ENCODE assay signal across 12 mouse cellular contexts in genomic region chr17:14230698-14231430, GRCm38 (mm10). TPM values are rescaled to one million over a fixed set of nuclear protein-coding genes. Genes with fewer than 3 reads are reported as not detected.
DNase-seq lines count a peak whose midpoint lies in the region; ATAC-seq lines count a peak whose summit lies in the region.
"Had no signal": no experiment of that assay in that cellular context is flagged by ENCODE, and none has a peak within 500 bp of the region (broad histone marks: within the 10 kb centered on the region; RNA-seq: fewer than 3 reads in every experiment).

No protein-coding gene starts in this region.

- WGBS in hindbrain, embryonic 11.5 days, result 20% methylated on average over 13 of the region's 13 CpGs
- 23% methylated on average over 13 of the region's 13 CpGs for WGBS in hindbrain, embryonic 10.5 days
- WGBS in limb, embryonic 10.5 days, result 9% methylated on average over 13 of the region's 13 CpGs

- no peak overlapping the region for H3K9ac ChIP-seq in hindbrain, embryonic 11.5 days (ENCODE audit: low read depth, low read length)
- H3K9ac ChIP-seq: forebrain, embryonic 13.5 days; liver, embryonic 15.5 days; midbrain, embryonic 12.5 days had no signal

- H3K36me3 ChIP-seq in hindbrain, embryonic 11.5 days (ENCODE audit: control insufficient read depth, insufficient read depth, low read length), result no peaks in the 10 kb centered on the region
- H3K36me3 ChIP-seq in hindbrain, embryonic 10.5 days, result no peaks in the 10 kb centered on the region
- H3K36me3 ChIP-seq in limb, embryonic 10.5 days, result no peaks in the 10 kb centered on the region
- H3K36me3 ChIP-seq: liver, embryonic 15.5 days; midbrain, embryonic 12.5 days had no signal

- H3K4me2 ChIP-seq in hindbrain, embryonic 11.5 days (replicated peaks; ENCODE audit: low read depth, low read length), result no peak overlapping the region
- H3K4me2 ChIP-seq: forebrain, embryonic 13.5 days; liver, embryonic 15.5 days; midbrain, embryonic 12.5 days had no signal

- no peak overlapping the region for H3K4me3 ChIP-seq in hindbrain, embryonic 11.5 days (ENCODE audit: low read depth, low read length)
- H3K4me3 ChIP-seq in hindbrain, embryonic 10.5 days, result no peak overlapping the region
- no peak overlapping the region for H3K4me3 ChIP-seq in limb, embryonic 10.5 days
- H3K4me3 ChIP-seq: forebrain, embryonic 13.5 days; liver, embryonic 15.5 days; midbrain, embryonic 12.5 days had no signal

- no peaks in the 10 kb centered on the region for H3K4me1 ChIP-seq in hindbrain, embryonic 11.5 days (replicated peaks; ENCODE audit: control insufficient read depth, insufficient read depth, low read length)
- H3K4me1 ChIP-seq in hindbrain, embryonic 10.5 days (replicated peaks), result peaks cover 30% of the 10 kb centered on the region
- H3K4me1 ChIP-seq in limb, embryonic 10.5 days, result peaks cover 37% of the 10 kb centered on the region
- H3K4me1 ChIP-seq: liver, embryonic 15.5 days; midbrain, embryonic 12.5 days had no signal

- no peaks in the 10 kb centered on the region for H3K27me3 ChIP-seq in hindbrain, embryonic 11.5 days (ENCODE audit: control insufficient read depth, insufficient read depth, low read length)
- H3K27me3 ChIP-seq in hindbrain, embryonic 10.5 days (ENCODE audit: insufficient read depth, poor library complexity, severe bottlenecking), result peaks cover 17% of the 10 kb centered on the region; the same call in 1 of the 2 replicates
- peaks cover 22% of the 10 kb centered on the region; the same call in 1 of the 2 replicates for H3K27me3 ChIP-seq in limb, embryonic 10.5 days (ENCODE audit: low read depth, poor library complexity, severe bottlenecking)
- H3K27me3 ChIP-seq: forebrain, embryonic 13.5 days had no signal

- no peak overlapping the region for H3K27ac ChIP-seq in hindbrain, embryonic 11.5 days (ENCODE audit: low read depth, low read length)
- H3K27ac ChIP-seq in hindbrain, embryonic 10.5 days, result no peak overlapping the region
- 0 out of 2 replicates have a peak overlapping the region, but pooled peaks have one; percentile 28 for H3K27ac ChIP-seq in limb, embryonic 10.5 days
- H3K27ac ChIP-seq: forebrain, embryonic 13.5 days; liver, embryonic 15.5 days; midbrain, embryonic 12.5 days had no signal

- no peak for DNase-seq in hindbrain, embryonic 11.5 days (ENCODE audit: low spot score)
- no peak for DNase-seq in hindbrain, embryonic 10.5 days (ENCODE audit: low spot score)
- peak; percentile 63 for DNase-seq in testis, postnatal 10 days (ENCODE audit: low spot score)
- no peak for DNase-seq in testis, postnatal 14 days (ENCODE audit: low spot score)
- DNase-seq in limb, embryonic 10.5 days (ENCODE audit: low spot score), result no peak
- no peak for DNase-seq in urinary bladder, adult 2 months (ENCODE audit: low spot score)
- no peak for DNase-seq in retina, postnatal 1 day
- DNase-seq: layer of hippocampus, adult 9-11 months had no signal

- peak; percentile 36; the same call in 1 of the 2 replicates for ATAC-seq in hindbrain, embryonic 11.5 days (ENCODE audit: low FRiP score)
- no peak for ATAC-seq in erythroid progenitor cell, adult 5-6 weeks (replicated peaks; ENCODE audit: low FRiP score, poor library complexity, severe bottlenecking)
- ATAC-seq: forebrain, embryonic 13.5 days had no signal

- no peaks in the 10 kb centered on the region for H3K9me3 ChIP-seq in hindbrain, embryonic 11.5 days (ENCODE audit: control insufficient read depth, low read length)
- H3K9me3 ChIP-seq in hindbrain, embryonic 10.5 days, result no peaks in the 10 kb centered on the region
- no peaks in the 10 kb centered on the region for H3K9me3 ChIP-seq in limb, embryonic 10.5 days (replicated peaks)
- H3K9me3 ChIP-seq: forebrain, embryonic 13.5 days; liver, embryonic 15.5 days; midbrain, embryonic 12.5 days had no signal

RNA-seq across cellular contexts. Expression of gene Dact2, which starts 26.8 kb away (rescaled TPM):
- 0.25 and 0.86 TPM in 2 replicates for polyA plus RNA-seq in hindbrain, embryonic 11.5 days (2014; fragmentation: Nextera tagmentation; extraction: Ambion mirVana)
- polyA plus RNA-seq in hindbrain, embryonic 10.5 days (2016; fragmentation: Nextera tagmentation; extraction: Ambion mirVana), result 0.33 and 0.46 TPM in 2 replicates
- polyA plus RNA-seq in limb, embryonic 10.5 days (2016; fragmentation: Nextera tagmentation; extraction: Ambion mirVana), result 0.50 and 1.0 TPM in 2 replicates
- polyA plus RNA-seq in urinary bladder, adult 2 months (2012; rRNA removed), result 1.2 and 1.4 TPM in 2 replicates
- not detected in 2 replicates for total RNA-seq in erythroid progenitor cell, adult 5-6 weeks (2015; ENCODE audit: low replicate concordance)
- total RNA-seq in erythroid progenitor cell, adult 5-6 weeks (2017; ENCODE audit: low replicate concordance), result not detected in 2 replicates

RNA-seq across cellular contexts. Expression of gene Smoc2, which starts 48.4 kb away (rescaled TPM):
- polyA plus RNA-seq in hindbrain, embryonic 11.5 days (2014; fragmentation: Nextera tagmentation; extraction: Ambion mirVana), result 14.5 and 19.4 TPM in 2 replicates
- polyA plus RNA-seq in hindbrain, embryonic 10.5 days (2016; fragmentation: Nextera tagmentation; extraction: Ambion mirVana), result 3.6 and 7.9 TPM in 2 replicates
- polyA plus RNA-seq in limb, embryonic 10.5 days (2016; fragmentation: Nextera tagmentation; extraction: Ambion mirVana), result 7.4 and 21.8 TPM in 2 replicates
- polyA plus RNA-seq in urinary bladder, adult 2 months (2012; rRNA removed), result 129 and 144 TPM in 2 replicates
- total RNA-seq in erythroid progenitor cell, adult 5-6 weeks (2015; ENCODE audit: low replicate concordance), result not detected in 2 replicates
- total RNA-seq in erythroid progenitor cell, adult 5-6 weeks (2017; ENCODE audit: low replicate concordance), result 0.39 TPM in 1 of 2 replicates, not detected in the other
